Mouse (Mus musculus): ENCODE results near the gene Dnajb3.
"Not testable (repeated sequence)": the region's sequence is repeated elsewhere in the genome, so short reads cannot be mapped to it uniquely, and the experiment has no call there.

The Dnajb3 gene

GRCm38 (mm10) chr1:88213766-88214461 lies 8.3 kb upstream of the Dnajb3 start:
- no peak for DNase-seq

DNA sequence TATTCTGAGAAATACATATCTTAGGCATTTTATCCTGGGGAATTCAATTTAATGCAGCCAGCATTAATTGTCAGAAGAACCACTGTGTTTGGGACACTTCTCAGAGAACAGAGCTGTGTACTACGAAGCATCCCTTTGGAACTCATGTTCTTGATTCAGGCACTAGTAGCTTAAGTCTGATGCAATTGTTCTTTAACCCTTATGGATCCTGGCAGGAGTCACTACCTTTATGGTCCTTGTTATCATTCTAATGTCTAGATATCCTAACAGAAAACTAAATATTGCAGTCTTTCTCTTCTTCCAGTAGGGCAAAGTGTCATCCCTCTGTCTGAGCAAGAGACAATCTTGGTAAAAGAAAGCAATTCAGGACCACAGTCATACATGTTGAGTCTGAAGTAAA lies 7.5 kb upstream of the Dnajb3 start:
- no peak for DNase-seq

- DNase-seq: no peak
These were observed 6.9 kb upstream of the Dnajb3 start for GRCm38 (mm10) chr1:88212341-88213045.

DNA sequence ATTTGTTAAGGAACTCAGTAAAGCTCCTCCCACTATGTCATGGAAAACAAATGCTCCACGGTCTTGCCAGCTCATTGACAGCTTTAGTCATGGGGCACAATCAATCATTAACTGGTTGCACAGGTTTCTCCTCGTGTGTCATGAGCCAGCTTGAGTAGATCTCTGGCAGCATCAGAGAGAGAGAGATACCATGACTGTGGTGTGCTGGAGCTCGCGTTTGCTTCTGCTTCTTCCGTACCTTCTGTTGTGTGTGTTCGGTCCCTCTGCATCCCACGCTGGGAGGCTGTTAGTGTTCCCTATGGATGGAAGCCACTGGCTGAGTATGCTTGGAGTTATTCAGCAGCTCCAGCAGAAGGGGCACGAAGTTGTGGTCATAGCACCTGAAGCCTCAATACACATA lies 6.2 kb upstream of the Dnajb3 start, which contains the start of gene Ugt1a1:
Gene Ugt1a1, plus strand, starts transcription at position 148 of the 400 bp plus-strand sequence.
- DNase-seq: no peak

DNA sequence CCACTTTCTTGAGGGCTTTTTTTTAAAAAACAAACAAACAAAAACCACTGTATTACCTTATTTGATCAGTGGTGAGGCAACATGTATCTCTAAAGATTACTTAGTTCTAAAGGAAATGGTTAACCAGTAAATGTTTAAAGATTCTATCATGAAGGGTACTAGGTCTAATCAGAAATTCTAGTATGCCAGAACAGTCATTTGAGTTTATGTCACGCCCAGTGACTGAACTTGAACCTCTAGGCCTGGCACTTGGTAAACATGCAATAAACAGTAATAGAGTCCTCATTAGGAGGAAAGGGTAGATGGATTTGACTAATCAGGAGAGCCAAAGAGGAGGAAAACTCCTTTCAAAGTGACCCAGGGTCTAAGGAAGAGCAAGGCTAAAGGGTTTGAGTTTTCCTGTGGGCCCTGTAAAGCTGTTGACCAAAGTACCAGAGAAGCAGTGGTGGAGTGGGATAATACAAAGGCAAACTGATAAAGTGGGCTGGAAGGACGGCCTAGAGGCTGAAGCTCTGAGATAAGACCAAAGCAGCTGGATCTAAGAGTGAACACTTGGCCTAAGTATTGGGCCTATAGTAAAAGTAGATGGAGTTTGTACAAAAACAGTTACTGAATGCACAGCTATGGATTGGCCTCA lies 1.4 kb upstream of the Dnajb3 start:
- no peak for DNase-seq

- DNase-seq: no peak
These were observed 5.1 kb downstream of the Dnajb3 start, which contains the start of gene Ugt1a2 for GRCm38 (mm10) chr1:88200456-88200855. Gene Ugt1a2, plus strand, starts transcription at chr1:88200601.

DNA sequence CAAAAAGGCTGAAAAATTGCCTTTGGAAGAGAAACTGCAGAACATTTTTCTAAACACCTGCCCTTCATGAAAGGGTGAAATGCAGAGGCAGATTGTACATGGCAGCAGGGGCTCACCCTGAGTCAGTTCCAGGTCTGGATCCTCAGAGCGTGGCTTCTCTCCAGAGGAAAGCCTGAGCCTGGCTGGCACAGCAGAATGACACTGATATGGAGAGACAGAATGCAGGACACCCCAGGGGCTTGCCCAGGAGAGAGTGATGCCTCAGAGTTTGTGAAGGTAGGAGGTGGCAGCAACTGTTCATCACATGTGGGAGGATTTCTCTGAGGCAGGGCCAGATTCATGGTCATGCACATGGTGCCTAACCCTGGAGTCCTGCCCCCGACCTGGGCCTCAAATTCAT lies 5.6 kb downstream of the Dnajb3 start:
- DNase-seq: no peak

DNA sequence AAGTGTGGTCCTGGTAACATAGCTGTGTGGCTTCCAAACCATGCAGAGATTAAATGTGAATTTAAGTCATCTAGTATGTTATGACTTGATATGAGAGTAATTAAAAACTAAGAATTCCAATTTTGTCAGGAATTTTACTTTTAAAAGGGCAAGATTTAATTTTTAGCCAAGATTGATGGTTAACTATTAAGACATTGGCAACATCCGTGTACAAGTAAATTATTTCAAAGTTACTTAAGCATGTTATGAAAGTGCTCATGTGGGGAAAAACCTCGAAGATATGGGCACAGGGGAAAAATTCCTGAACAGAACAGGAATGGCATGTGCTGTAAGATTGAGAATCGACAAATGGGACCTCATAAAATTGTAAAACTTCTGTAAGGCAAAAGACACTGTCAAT lies 8.1 kb downstream of the Dnajb3 start:
- DNase-seq: no peak

- DNase-seq: no peak
These were observed 9.9 kb downstream of the Dnajb3 start for GRCm38 (mm10) chr1:88195687-88196086.

GRCm38 (mm10) chr1:88192136-88192535 lies 13.4 kb downstream of the Dnajb3 start:
- DNase-seq: no peak

- DNase-seq: no peak
These were observed 19.2 kb downstream of the Dnajb3 start for GRCm38 (mm10) chr1:88186325-88186935.

DNA sequence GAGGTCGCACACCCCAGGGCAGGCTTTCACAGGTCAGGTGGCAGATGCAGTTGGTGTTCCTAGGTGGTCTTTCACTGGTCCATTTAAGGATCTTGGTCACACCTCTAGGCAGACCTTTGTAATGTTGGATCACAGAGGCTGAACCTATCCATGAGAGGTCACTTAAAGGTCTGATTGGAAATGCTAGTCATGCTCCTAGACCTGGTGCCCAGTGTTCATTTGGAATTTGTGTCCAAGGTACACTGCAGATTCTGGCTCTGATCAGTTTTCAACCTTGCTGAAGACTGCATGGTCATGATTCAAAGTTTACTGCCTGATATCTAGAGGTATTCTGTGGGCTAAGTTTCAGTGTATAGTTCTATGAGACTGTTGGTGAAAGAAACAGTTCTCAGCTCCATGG lies 25.9 kb downstream of the Dnajb3 start:
- DNase-seq: no peak

- DNase-seq: not testable (repeated sequence)
These were observed 33.4 kb downstream of the Dnajb3 start for GRCm38 (mm10) chr1:88172190-88172589.

DNA sequence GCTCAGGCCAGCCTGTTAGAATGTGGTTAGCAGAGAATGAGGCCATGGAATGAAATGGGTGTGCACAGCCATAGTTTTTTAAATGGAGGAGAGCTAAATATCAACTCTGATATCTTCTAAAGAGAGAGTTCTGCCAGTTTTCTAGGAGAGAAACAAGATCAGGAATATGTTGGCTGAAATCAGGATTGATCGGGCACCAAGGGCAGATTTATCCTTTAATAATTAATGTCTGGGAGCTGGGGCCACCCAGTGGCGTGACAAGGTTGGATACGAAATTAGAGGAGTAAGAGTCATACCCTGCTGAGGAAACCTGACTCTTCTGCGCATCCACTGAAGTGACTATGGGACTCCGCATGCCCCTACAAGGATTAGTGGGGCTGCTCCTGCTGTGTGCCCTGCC lies 39.9 kb downstream of the Dnajb3 start, which contains the start of gene Ugt1a5:
Gene Ugt1a5, plus strand, starts transcription at position 302 of the 400 bp plus-strand sequence.
- no peak for DNase-seq

GRCm38 (mm10) chr1:88158430-88158829 lies 47.2 kb downstream of the Dnajb3 start:
- DNase-seq: no peak

Measured in thymus, postnatal 14 days (tissue).